Mouse (Mus musculus) C2C12 (cell line): ENCODE results near the gene Bcl2.

Experiments
- CEBPB ChIP-seq: IDR thresholded peaks from one replicate; pipeline ENCODE4 v1.6.1; 2011; ENCODE audit warnings: low read depth, mild to moderate bottlenecking, control low read depth, moderate library complexity
- CTCF ChIP-seq: IDR thresholded peaks from one replicate; pipeline ENCODE4 v1.5.1; 2011; ENCODE audit not compliant: control insufficient read depth, insufficient read depth, insufficient read length
- FOSL1 ChIP-seq: IDR thresholded peaks from one replicate; pipeline ENCODE4 v1.8.0; 2011; ENCODE audit warnings: mild to moderate bottlenecking, low read length; ENCODE audit not compliant: poor library complexity, insufficient read depth, severe bottlenecking
- MAX ChIP-seq: IDR thresholded peaks from one replicate; pipeline ENCODE4 v1.6.1; 2011; ENCODE audit warnings: mild to moderate bottlenecking, control low read depth
- MYOG ChIP-seq: IDR thresholded peaks from one replicate; pipeline ENCODE4 v1.6.1; 2011; ENCODE audit not compliant: control insufficient read depth, insufficient read length; ENCODE audit errors: extremely low read depth
- USF1 ChIP-seq: IDR thresholded peaks from one replicate; pipeline ENCODE4 v1.6.1; 2011; ENCODE audit warnings: low read depth, mild to moderate bottlenecking, control low read depth, moderate library complexity

- TF ChIP-seq CTCF (no peak), FOSL1 (no peak), MYOG (no peak), MAX (no peak), USF1 (no peak), CEBPB (no peak)
These were observed 107.1 kb downstream of the Bcl2 start for GRCm38 (mm10) chr1:106606951-106607350.
